Mouse (Mus musculus) bone marrow macrophage, adult 2 months (primary cell): ENCODE results near the gene Lactbl1.

ENCODE experiments used
- CTCF ChIP-seq: IDR thresholded peaks from 2 replicates; pipeline ENCODE4 v1.5.1; 2012; ENCODE audit warnings: low read depth, mild to moderate bottlenecking, low read length, moderate library complexity
- POLR2A ChIP-seq: IDR thresholded peaks from 2 replicates; pipeline ENCODE4 v1.6.1; 2012; ENCODE audit warnings: mild to moderate bottlenecking, low read depth, low read length, borderline replicate concordance

DNA sequence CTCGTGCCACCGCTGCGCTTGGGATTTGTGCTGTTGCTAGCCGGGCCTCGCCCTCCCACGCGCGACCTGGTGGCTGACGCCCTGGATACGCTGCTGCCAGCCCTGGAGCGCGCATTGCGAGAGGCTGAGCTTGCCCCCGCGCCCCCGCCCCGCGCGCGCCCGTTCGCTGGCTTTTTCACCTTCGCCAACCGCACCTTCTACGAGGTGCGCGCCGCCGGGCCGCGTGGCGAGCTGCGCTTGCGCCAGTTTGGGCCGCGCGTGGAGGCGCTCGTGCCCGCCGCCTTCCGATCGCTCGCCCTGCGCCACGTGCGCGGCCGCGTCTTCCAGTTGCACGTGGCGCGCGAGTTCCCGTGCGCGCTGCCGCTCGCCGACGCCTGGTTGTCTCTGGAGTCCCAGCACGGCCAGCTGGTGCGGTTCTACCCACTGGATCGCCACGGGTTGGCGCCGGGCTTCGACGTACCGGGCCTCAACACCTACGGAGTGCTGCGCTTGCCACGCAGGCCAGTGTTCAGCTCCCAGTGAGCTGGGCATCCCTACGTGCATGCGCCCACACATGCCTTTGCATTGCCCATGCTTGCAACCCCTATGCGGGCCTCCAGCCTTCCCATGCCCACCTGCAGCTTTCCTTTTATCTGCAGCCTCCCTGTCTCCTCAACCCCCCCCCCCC lies 15.3 kb downstream of the Lactbl1 start:
- TF ChIP-seq POLR2A (no peak), CTCF (no peak)
